ENCODE assay signal across 8 mouse cellular contexts in genomic region chr11:88552987-88553386, GRCm38 (mm10).
DNase-seq lines count a peak whose midpoint lies in the region; ATAC-seq lines count a peak whose summit lies in the region.
"Had no signal": no experiment of that assay in that cellular context is flagged by ENCODE, and none has a peak within 500 bp of the region (broad histone marks: within the 10 kb centered on the region; RNA-seq: fewer than 3 reads in every experiment).

No protein-coding gene starts in this region.

- peak overlapping the region; percentile 73 for H3K27ac ChIP-seq in embryonic facial prominence, embryonic 12.5 days
- no peak overlapping the region; the same call in 1 of the 2 replicates for H3K27ac ChIP-seq in limb, embryonic 12.5 days
- H3K27ac ChIP-seq in midbrain, embryonic 16.5 days (ENCODE audit: low read length), result peak overlapping the region; percentile 30; the same call in 1 of the 2 replicates

- no peak overlapping the region for H3K4me2 ChIP-seq in embryonic facial prominence, embryonic 12.5 days (replicated peaks)
- 0 out of 2 replicates have a peak overlapping the region, but pooled peaks have one; percentile 4 for H3K4me2 ChIP-seq in limb, embryonic 12.5 days
- no peak overlapping the region for H3K4me2 ChIP-seq in midbrain, embryonic 16.5 days (ENCODE audit: low read length)

- H3K4me3 ChIP-seq in embryonic facial prominence, embryonic 12.5 days, result no peak overlapping the region
- no peak overlapping the region for H3K4me3 ChIP-seq in limb, embryonic 12.5 days (replicated peaks)
- no peak overlapping the region for H3K4me3 ChIP-seq in midbrain, embryonic 16.5 days (ENCODE audit: low read depth, low read length)
- H3K4me3 ChIP-seq: myocyte had no signal

- 20% methylated on average over 8 of the region's 8 CpGs for WGBS in embryonic facial prominence, embryonic 12.5 days
- WGBS in limb, embryonic 12.5 days, result 22% methylated on average over 8 of the region's 8 CpGs
- 20% methylated on average over 8 of the region's 8 CpGs for WGBS in midbrain, embryonic 16.5 days

- no peak overlapping the region for H3K9ac ChIP-seq in embryonic facial prominence, embryonic 12.5 days
- H3K9ac ChIP-seq in limb, embryonic 12.5 days (replicated peaks), result no peak overlapping the region
- H3K9ac ChIP-seq in midbrain, embryonic 16.5 days (ENCODE audit: low read depth, low read length), result no peak overlapping the region

- ATAC-seq in embryonic facial prominence, embryonic 12.5 days (ENCODE audit: insufficient number of reproducible peaks, insufficient read depth, low FRiP score, low TSS enrichment), result no peak
- no peak for ATAC-seq in limb, embryonic 12.5 days (ENCODE audit: insufficient number of reproducible peaks, insufficient read depth, low FRiP score, low TSS enrichment, low read depth)
- ATAC-seq in midbrain, embryonic 16.5 days, result no peak

- H3K4me1 ChIP-seq in embryonic facial prominence, embryonic 12.5 days, result peaks cover 96% of the 10 kb centered on the region
- H3K4me1 ChIP-seq in limb, embryonic 12.5 days (replicated peaks), result peaks cover 97% of the 10 kb centered on the region
- peaks cover 57% of the 10 kb centered on the region for H3K4me1 ChIP-seq in midbrain, embryonic 16.5 days (ENCODE audit: control insufficient read depth, insufficient read depth, low read length)

- peak; percentile 84 for DNase-seq in adrenal gland, adult 2 months
- peak; percentile 77 for DNase-seq in heart, adult 8-10 months (ENCODE audit: low spot score)
- peak; percentile 64 to 84 for DNase-seq in kidney, adult 8-10 months
- peak; percentile 41 to 72 for DNase-seq in spleen, postnatal 4 days (ENCODE audit: low spot score in 2 of 2)

- H3K27me3 ChIP-seq in embryonic facial prominence, embryonic 12.5 days, result no peaks in the 10 kb centered on the region
- peaks cover 13% of the 10 kb centered on the region; the same call in 1 of the 2 replicates for H3K27me3 ChIP-seq in limb, embryonic 12.5 days
- no peaks in the 10 kb centered on the region for H3K27me3 ChIP-seq in midbrain, embryonic 16.5 days (ENCODE audit: control insufficient read depth, insufficient read depth, low read depth, low read length)

- H3K36me3 ChIP-seq in embryonic facial prominence, embryonic 12.5 days, result no peaks in the 10 kb centered on the region
- H3K36me3 ChIP-seq in limb, embryonic 12.5 days, result no peaks in the 10 kb centered on the region
- H3K36me3 ChIP-seq in midbrain, embryonic 16.5 days (ENCODE audit: control insufficient read depth, insufficient read depth, low read length), result no peaks in the 10 kb centered on the region

- H3K9me3 ChIP-seq in embryonic facial prominence, embryonic 12.5 days, result no peaks in the 10 kb centered on the region
- H3K9me3 ChIP-seq in limb, embryonic 12.5 days, result no peaks in the 10 kb centered on the region
- no peaks in the 10 kb centered on the region for H3K9me3 ChIP-seq in midbrain, embryonic 16.5 days (replicated peaks; ENCODE audit: control insufficient read depth, low read length, poor library complexity, severe bottlenecking)
